In the genomic region with DNA sequence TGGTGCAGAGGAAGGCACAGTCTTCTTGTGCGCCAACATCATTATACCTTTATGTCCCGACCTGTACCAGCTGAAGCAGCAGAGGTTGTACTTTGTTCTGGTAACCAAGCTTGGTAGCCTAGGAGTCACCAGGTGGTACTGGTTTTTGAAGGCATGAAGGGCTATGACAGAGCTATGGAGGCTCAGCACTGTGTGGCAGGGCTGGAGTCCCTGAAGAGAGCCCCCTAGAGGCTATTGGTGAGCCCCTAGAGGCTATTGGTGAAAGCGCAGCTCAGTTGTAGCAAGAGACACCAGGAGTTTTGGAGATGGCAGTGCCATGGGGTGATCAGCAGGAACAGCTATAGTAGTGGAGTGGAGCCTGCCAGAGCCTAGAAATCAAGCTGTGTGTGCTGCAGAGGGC, we compare ENCODE assay signal across 8 mouse cellular contexts. TPM values are rescaled to one million over a fixed set of nuclear protein-coding genes. Genes with fewer than 3 reads are reported as not detected.
DNase-seq lines count a peak whose midpoint lies in the region; ATAC-seq and TF ChIP-seq lines count a peak whose summit lies in the region.

No protein-coding gene starts in this region.

- 58% methylated on average over 3 of the region's 3 CpGs for WGBS in forebrain, embryonic 12.5 days
- 52% methylated on average over 3 of the region's 3 CpGs for WGBS in limb, embryonic 10.5 days

- peaks cover 38% of the 10 kb centered on the region for H3K9me3 ChIP-seq in G1E (replicated peaks)
- no peaks in the 10 kb centered on the region for H3K9me3 ChIP-seq in forebrain, embryonic 12.5 days
- H3K9me3 ChIP-seq in limb, embryonic 10.5 days (replicated peaks), result no peaks in the 10 kb centered on the region

- H3K4me1 ChIP-seq in G1E (ENCODE audit: insufficient read depth, low read depth, low read length), result no peaks in the 10 kb centered on the region
- H3K4me1 ChIP-seq in forebrain, embryonic 12.5 days, result no peaks in the 10 kb centered on the region
- 0 out of 2 replicates have a peak, but pooled peaks cover 4% of the 10 kb centered on the region for H3K4me1 ChIP-seq in limb, embryonic 10.5 days

- H3K9ac ChIP-seq in forebrain, embryonic 12.5 days, result no peak overlapping the region

- TF ChIP-seq CTCF in G1E (IDR thresholded peaks at IDR 0.05; ENCODE audit: low read depth, low read length), result peak; percentile 53; the same call in 1 of the 2 replicates

- intact Hi-C loops in heart, postnatal 14 days (cut with DNase I), result no loop called here
- intact Hi-C loops in heart, postnatal 25 days (cut with DNase I), result no loop called here

- H3K27me3 ChIP-seq in G1E (ENCODE audit: insufficient read depth, low read length), result no peaks in the 10 kb centered on the region
- H3K27me3 ChIP-seq in forebrain, embryonic 12.5 days, result no peaks in the 10 kb centered on the region
- no peaks in the 10 kb centered on the region for H3K27me3 ChIP-seq in limb, embryonic 10.5 days (ENCODE audit: low read depth, poor library complexity, severe bottlenecking)

- no peak overlapping the region for H3K27ac ChIP-seq in forebrain, embryonic 12.5 days
- no peak overlapping the region for H3K27ac ChIP-seq in limb, embryonic 10.5 days

- ATAC-seq in G1E (ENCODE audit: extremely low read depth, insufficient number of reproducible peaks, low FRiP score, poor library complexity, severe bottlenecking), result 0 out of 2 replicates have a peak, but pooled peaks have one; percentile 1
- peak; percentile 60; the same call in 1 of the 2 replicates for ATAC-seq in forebrain, embryonic 12.5 days (ENCODE audit: low FRiP score)
- peak; percentile 59 for ATAC-seq in neutrophil, adult 5-6 weeks (ENCODE audit: extremely low read depth, insufficient number of reproducible peaks, low FRiP score, poor library complexity, severe bottlenecking)

- no peak overlapping the region for H3K4me3 ChIP-seq in G1E (ENCODE audit: low read depth, low read length)
- no peak overlapping the region for H3K4me3 ChIP-seq in forebrain, embryonic 12.5 days (replicated peaks)
- H3K4me3 ChIP-seq in limb, embryonic 10.5 days, result no peak overlapping the region

- H3K4me2 ChIP-seq in forebrain, embryonic 12.5 days, result no peak overlapping the region

- DNase-seq in heart, postnatal 14 days, result peak; percentile 8 to 15
- no peak for DNase-seq in heart, postnatal 25 days (ENCODE audit: low spot score)
- DNase-seq in G1E (ENCODE audit: low spot score), result no peak
- peak; percentile 51 for DNase-seq in limb, embryonic 10.5 days (ENCODE audit: low spot score)
- no peak for DNase-seq in left cerebral cortex, adult 9 months (ENCODE audit: low spot score in 2 of 2)
- no peak for DNase-seq in gastrocnemius, postnatal 25 days

- no peaks in the 10 kb centered on the region for H3K36me3 ChIP-seq in G1E (replicated peaks)
- H3K36me3 ChIP-seq in forebrain, embryonic 12.5 days (replicated peaks), result no peaks in the 10 kb centered on the region
- H3K36me3 ChIP-seq in limb, embryonic 10.5 days, result no peaks in the 10 kb centered on the region

RNA-seq across cellular contexts. Expression of a gene that starts 5.3 kb away (rescaled TPM):
- under 1 TPM; 0.38 to 0.41 TPM for total RNA-seq in heart, postnatal 14 days (2021)
- total RNA-seq in heart, postnatal 25 days (2021), result under 1 TPM; 0.25 to 0.44 TPM
- total RNA-seq in G1E (2014; fragmentation: Nextera tagmentation), result not detected in 2 replicates
- total RNA-seq in G1E (2017), result 0.17 and 0.44 TPM in 2 replicates
- not detected in 2 replicates for polyA plus RNA-seq in G1E (2012)
- not detected in 2 replicates for polyA plus RNA-seq in forebrain, embryonic 12.5 days (2016; fragmentation: Nextera tagmentation; extraction: Ambion mirVana)
- polyA plus RNA-seq in limb, embryonic 10.5 days (2016; fragmentation: Nextera tagmentation; extraction: Ambion mirVana), result not detected in 2 replicates
- 126 and 134 TPM in 2 replicates for total RNA-seq in neutrophil, adult 5-6 weeks (2017)
- total RNA-seq in gastrocnemius, postnatal 25 days (2021), result not detected

RNA-seq across cellular contexts. Expression of a gene that starts 29.2 kb away (rescaled TPM):
- total RNA-seq in heart, postnatal 14 days (2021), result not detected
- total RNA-seq in heart, postnatal 25 days (2021), result not detected
- not detected in 2 replicates for total RNA-seq in G1E (2014; fragmentation: Nextera tagmentation)
- total RNA-seq in G1E (2017), result not detected in 2 replicates
- polyA plus RNA-seq in G1E (2012), result not detected in 2 replicates
- polyA plus RNA-seq in forebrain, embryonic 12.5 days (2016; fragmentation: Nextera tagmentation; extraction: Ambion mirVana), result not detected in 2 replicates
- polyA plus RNA-seq in limb, embryonic 10.5 days (2016; fragmentation: Nextera tagmentation; extraction: Ambion mirVana), result not detected in 2 replicates
- total RNA-seq in neutrophil, adult 5-6 weeks (2017), result not detected in 2 replicates
- total RNA-seq in gastrocnemius, postnatal 25 days (2021), result not detected

RNA-seq across cellular contexts. Expression of a gene that starts 43.0 kb away (rescaled TPM):
- total RNA-seq in heart, postnatal 14 days (2021), result under 1 TPM; 0.26 to 0.66 TPM
- under 1 TPM; 0.22 to 0.39 TPM for total RNA-seq in heart, postnatal 25 days (2021)
- total RNA-seq in G1E (2014; fragmentation: Nextera tagmentation) (not detected in 2 replicates), G1E (2017) (0.11 and 0.12 TPM in 2 replicates)
- not detected in 2 replicates for polyA plus RNA-seq in G1E (2012)
- polyA plus RNA-seq in forebrain, embryonic 12.5 days (2016; fragmentation: Nextera tagmentation; extraction: Ambion mirVana), result not detected in 2 replicates
- not detected in 2 replicates for polyA plus RNA-seq in limb, embryonic 10.5 days (2016; fragmentation: Nextera tagmentation; extraction: Ambion mirVana)
- total RNA-seq in neutrophil, adult 5-6 weeks (2017), result 83.9 and 87.7 TPM in 2 replicates
- under 1 TPM; 0.10 to 0.27 TPM for total RNA-seq in gastrocnemius, postnatal 25 days (2021)

Comparison
In these comparisons a context has a peak if more than half of its experiments do, and no peak if none do; other contexts are left out.
1. DNase-seq: peak in heart, postnatal 14 days (2 of 2) and limb, embryonic 10.5 days (single experiment); none in heart, postnatal 25 days (single experiment), G1E (single experiment), left cerebral cortex, adult 9 months (0 of 2) and gastrocnemius, postnatal 25 days (single experiment).
2. ATAC-seq: peak in every context shown above with its lines; median percentile 60 in forebrain, embryonic 12.5 days; 59 in neutrophil, adult 5-6 weeks; 1 in G1E.
3. RNA of a gene that starts 5.3 kb away (total RNA-seq): 126 to 134 TPM in neutrophil, adult 5-6 weeks; 0.25 to 0.44 TPM in heart, postnatal 25 days, 0.17 to 0.44 TPM in G1E, 0.38 to 0.41 TPM in heart, postnatal 14 days and not detected in gastrocnemius, postnatal 25 days; every median in the first group is over 10 times any median in the second.
4. RNA of a gene that starts 43.0 kb away (total RNA-seq): 83.9 to 87.7 TPM in neutrophil, adult 5-6 weeks; 0.26 to 0.66 TPM in heart, postnatal 14 days, 0.22 to 0.39 TPM in heart, postnatal 25 days, 0.10 to 0.27 TPM in gastrocnemius, postnatal 25 days and 0.11 to 0.12 TPM in G1E; every median in the first group is over 10 times any median in the second.